Mouse (Mus musculus) intestine, embryonic 14.5 days (tissue): ENCODE measurements around the gene Ppme1. TPM values are rescaled to one million over a fixed set of nuclear protein-coding genes. Genes with fewer than 3 reads are reported as not detected.

Source experiments
- ATAC-seq: fragments of 200-750 bp; cut with Nextera tagmentation; replicated peaks from 2 replicates; pipeline ENCODE4 v1.8.0; 2017; ENCODE audit warnings: low read depth, moderate number of reproducible peaks, moderate TSS enrichment, moderate library complexity; ENCODE audit not compliant: low FRiP score, low TSS enrichment
- DNase-seq: peaks from one replicate; pipeline ENCODE4 v3.0.0-alpha.2; 2018; ENCODE audit warnings: low spot score
- H3K27ac ChIP-seq: fragments of 300-500 bp; sonication (generic); 2 replicates; pipeline ENCODE4 v1.5.1; 2014; ENCODE audit warnings: low read depth, mild to moderate bottlenecking, control low read depth
- H3K27me3 ChIP-seq: fragments of 300-500 bp; sonication (generic); replicated peaks from 2 replicates; pipeline ENCODE4 v1.6.1; 2014; ENCODE audit warnings: low read length, control low read depth; ENCODE audit not compliant: control insufficient read depth, insufficient read depth
- H3K36me3 ChIP-seq: fragments of 300-500 bp; sonication (generic); 2 replicates; pipeline ENCODE4 v1.6.1; 2014; ENCODE audit warnings: low read length, control low read depth; ENCODE audit not compliant: control insufficient read depth, insufficient read depth
- H3K4me1 ChIP-seq: fragments of 300-500 bp; sonication (generic); replicated peaks from 2 replicates; pipeline ENCODE4 v1.6.1; 2014; ENCODE audit warnings: low read length, control low read depth, mixed read lengths; ENCODE audit not compliant: control insufficient read depth, insufficient read depth
- H3K4me2 ChIP-seq: fragments of 300-500 bp; sonication (generic); 2 replicates; pipeline ENCODE4 v1.6.1; 2014; ENCODE audit warnings: low read length
- H3K4me3 ChIP-seq: fragments of 300-500 bp; sonication (generic); 2 replicates; pipeline ENCODE4 v1.5.1; 2014; ENCODE audit warnings: low read depth, low read length, control low read depth, mixed read lengths
- H3K9ac ChIP-seq: fragments of 300-500 bp; sonication (generic); 2 replicates; pipeline ENCODE4 v1.6.1; 2014; ENCODE audit warnings: mild to moderate bottlenecking, low read length
- H3K9me3 ChIP-seq: fragments of 300-500 bp; sonication (generic); 2 replicates; pipeline ENCODE4 v1.6.1; 2016; ENCODE audit warnings: low read length, control low read depth; ENCODE audit not compliant: control insufficient read depth
- WGBS: fragments of 180-500 bp; shearing (Covaris S2); extraction: QIAGEN DNeasy Blood & Tissue Kit; methylation state at CpG from one replicate; pipeline ENCODE4 v1.1.7; 2014; 5-methylcytosine and 5-hydroxymethylcytosine counted together
- polyA plus RNA-seq: library from polyadenylated mRNA; unstranded; fragments of >200 nt; fragmentation: Nextera tagmentation; extraction: Ambion mirVana; gene quantifications from 2 replicates; pipeline ENCODE4 v1.2.1, GENCODE M21; 2014

Ppme1 gene
- polyA plus RNA-seq, 1 experiment from 2014 or later, result 55.9 TPM

DNA sequence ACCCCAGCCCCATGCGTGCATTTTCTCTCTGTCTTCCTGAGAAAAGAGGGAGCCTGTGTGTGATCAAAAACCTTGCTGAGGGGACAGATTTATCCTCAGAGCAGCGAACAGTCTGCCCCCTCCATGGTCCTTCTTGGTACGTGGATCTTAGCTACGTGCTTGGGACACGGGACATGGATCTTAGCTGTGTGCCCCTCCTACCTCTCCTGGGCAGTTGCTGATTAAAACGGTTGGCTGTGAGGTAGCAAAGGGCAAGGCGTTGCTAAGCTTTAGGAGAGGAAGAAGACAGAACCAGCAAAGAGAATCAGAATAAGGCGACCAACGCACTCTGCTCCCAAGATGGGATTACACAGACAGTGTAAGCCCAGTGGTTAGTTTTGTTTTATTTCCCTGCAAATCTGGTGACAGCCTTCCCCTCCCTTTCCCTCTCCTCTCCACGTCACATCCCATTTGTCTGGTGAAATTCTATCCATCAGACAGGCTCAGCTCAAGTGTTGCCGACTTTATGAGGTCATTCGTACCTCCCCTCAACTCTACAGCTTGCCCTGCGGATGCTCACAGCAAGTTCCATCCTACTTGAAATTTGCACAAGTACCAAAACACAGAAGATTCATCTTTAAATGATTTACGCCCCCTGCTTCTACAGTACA is 73.1 kb downstream of the Ppme1 start:
- Histone ChIP-seq H3K9me3 (no peaks in the 10 kb centered on the region), H3K27me3 (no peaks in the 10 kb centered on the region), H3K9ac (no peak overlapping the region), H3K27ac (no peak overlapping the region), H3K4me2 (no peak overlapping the region), H3K4me3 (no peak overlapping the region), H3K36me3 (no peaks in the 10 kb centered on the region), H3K4me1 (peaks cover 11% of the 10 kb centered on the region)
- ATAC-seq, result no peak
- no peak for DNase-seq
- 64% methylated on average over 14 of the region's 14 CpGs for WGBS

DNA sequence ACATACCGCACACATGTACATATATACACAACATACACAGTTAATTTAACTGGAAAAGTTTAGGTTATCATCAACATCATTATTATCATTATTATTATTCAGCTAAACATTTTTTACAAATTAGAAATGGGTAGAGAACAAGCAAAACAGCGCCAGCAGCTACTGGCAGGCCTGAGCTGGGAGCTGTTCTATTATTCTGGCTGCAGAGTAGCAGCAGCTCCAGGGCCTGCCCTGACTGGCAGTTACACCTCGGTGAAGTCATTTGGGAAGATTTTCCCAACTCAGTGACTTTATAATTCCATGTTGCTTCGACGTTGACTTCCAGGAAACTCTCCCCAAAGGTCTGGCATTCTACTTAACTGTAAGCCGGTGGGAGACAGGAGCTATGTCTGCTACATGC is 75.4 kb downstream of the Ppme1 start:
- Histone ChIP-seq H3K4me2 (no peak overlapping the region), H3K4me1 (peaks cover 4% of the 10 kb centered on the region)

DNA sequence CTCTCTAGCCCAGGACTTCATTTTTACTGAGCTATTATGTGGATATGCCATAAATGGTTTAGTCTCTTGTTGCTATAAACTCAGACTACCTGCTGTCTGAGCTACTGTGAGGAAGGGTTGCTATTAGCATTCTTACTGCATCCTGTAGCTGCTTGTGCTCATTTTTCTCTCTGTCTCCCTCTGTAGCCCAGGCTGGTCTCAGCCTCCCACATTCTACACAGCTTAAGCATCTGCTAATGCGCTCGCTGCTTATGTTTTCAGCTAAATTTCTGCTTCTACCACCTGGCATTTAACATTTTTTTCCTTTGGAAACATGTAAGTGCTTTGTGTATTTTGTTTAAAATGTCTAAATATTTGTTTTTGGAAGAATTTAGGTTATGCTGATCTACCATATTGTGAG is 76.4 kb downstream of the Ppme1 start:
- H3K4me3 ChIP-seq, result no peak overlapping the region
- DNase-seq, result no peak
- H3K27me3 ChIP-seq, result no peaks in the 10 kb centered on the region
- peaks cover 4% of the 10 kb centered on the region for H3K4me1 ChIP-seq
- no peaks in the 10 kb centered on the region for H3K36me3 ChIP-seq
- 67% methylated on average over 2 of the region's 2 CpGs for WGBS
- no peaks in the 10 kb centered on the region for H3K9me3 ChIP-seq
- ATAC-seq, result no peak
- no peak overlapping the region for H3K27ac ChIP-seq
- no peak overlapping the region for H3K4me2 ChIP-seq
- no peak overlapping the region for H3K9ac ChIP-seq

More for the DNA sequence above, 75.4 kb downstream of the Ppme1 start:
- ATAC-seq (no peak), DNase-seq (peak; percentile 36)
- 86% methylated on average over 6 of the region's 6 CpGs for WGBS
- H3K36me3 ChIP-seq, result no peaks in the 10 kb centered on the region
- no peaks in the 10 kb centered on the region for H3K27me3 ChIP-seq
- H3K9ac ChIP-seq, result no peak overlapping the region
- no peak overlapping the region for H3K4me3 ChIP-seq
- no peaks in the 10 kb centered on the region for H3K9me3 ChIP-seq
- H3K27ac ChIP-seq, result no peak overlapping the region

DNA sequence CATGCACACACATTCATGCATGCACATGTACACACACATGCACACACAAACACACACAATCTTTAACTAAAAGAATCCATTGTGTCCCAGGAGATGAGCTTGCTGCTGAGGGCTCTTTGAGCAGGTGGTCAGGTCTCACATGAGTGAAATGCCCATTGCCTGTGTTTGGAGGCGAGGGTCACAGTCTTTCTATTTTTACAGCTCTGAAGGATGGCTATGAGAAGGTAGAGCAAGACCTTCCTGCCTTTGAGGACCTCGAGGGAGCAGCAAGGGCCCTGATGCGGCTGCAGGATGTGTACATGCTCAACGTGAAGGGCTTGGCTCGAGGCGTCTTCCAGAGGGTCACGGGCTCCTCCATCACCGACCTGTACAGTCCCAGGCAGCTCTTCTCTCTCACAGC is 78.6 kb downstream of the Ppme1 start:
- ATAC-seq, result no peak
- no peak for DNase-seq
- Histone ChIP-seq H3K27me3 (no peaks in the 10 kb centered on the region), H3K4me1 (peaks cover 5% of the 10 kb centered on the region; the same call in 1 of the 2 replicates), H3K27ac (no peak overlapping the region), H3K9ac (no peak overlapping the region), H3K4me2 (no peak overlapping the region), H3K36me3 (no peaks in the 10 kb centered on the region), H3K9me3 (no peaks in the 10 kb centered on the region), H3K4me3 (no peak overlapping the region)
- WGBS, result 82% methylated on average over 8 of the region's 8 CpGs

DNA sequence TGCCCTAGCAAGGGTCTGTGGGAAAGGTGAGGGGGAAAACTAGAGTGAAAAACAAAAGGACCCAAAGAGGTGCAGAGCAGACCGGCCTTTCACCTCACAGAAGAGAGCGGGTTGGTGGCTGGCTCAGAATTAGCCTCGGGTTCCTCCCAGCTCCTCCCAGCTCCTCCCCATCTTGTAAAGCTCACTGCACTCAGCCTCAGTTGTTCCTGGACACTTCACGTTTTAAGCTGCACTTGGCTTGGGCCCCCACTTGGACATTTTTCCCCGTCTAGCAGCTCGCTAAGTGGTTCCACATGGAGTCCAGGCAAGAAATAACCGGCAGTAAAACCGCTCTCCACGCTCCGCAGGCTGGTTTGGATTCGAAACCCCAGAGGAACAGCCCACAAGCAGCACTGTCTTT is 83.5 kb downstream of the Ppme1 start:
- peak overlapping the region; percentile 6 for H3K4me3 ChIP-seq
- H3K27ac ChIP-seq, result peak overlapping the region; percentile 89
- H3K9me3 ChIP-seq, result no peaks in the 10 kb centered on the region
- peaks cover 30% of the 10 kb centered on the region for H3K4me1 ChIP-seq
- ATAC-seq (peak; percentile 52; the same call in 1 of the 2 replicates), DNase-seq (peak; percentile 67)
- peaks cover 5% of the 10 kb centered on the region; the same call in 1 of the 2 replicates for H3K27me3 ChIP-seq
- no peaks in the 10 kb centered on the region for H3K36me3 ChIP-seq
- H3K9ac ChIP-seq, result 0 out of 2 replicates have a peak overlapping the region, but pooled peaks have one; percentile 22
- WGBS, result 26% methylated on average over 11 of the region's 11 CpGs
- H3K4me2 ChIP-seq, result peak overlapping the region; percentile 49

DNA sequence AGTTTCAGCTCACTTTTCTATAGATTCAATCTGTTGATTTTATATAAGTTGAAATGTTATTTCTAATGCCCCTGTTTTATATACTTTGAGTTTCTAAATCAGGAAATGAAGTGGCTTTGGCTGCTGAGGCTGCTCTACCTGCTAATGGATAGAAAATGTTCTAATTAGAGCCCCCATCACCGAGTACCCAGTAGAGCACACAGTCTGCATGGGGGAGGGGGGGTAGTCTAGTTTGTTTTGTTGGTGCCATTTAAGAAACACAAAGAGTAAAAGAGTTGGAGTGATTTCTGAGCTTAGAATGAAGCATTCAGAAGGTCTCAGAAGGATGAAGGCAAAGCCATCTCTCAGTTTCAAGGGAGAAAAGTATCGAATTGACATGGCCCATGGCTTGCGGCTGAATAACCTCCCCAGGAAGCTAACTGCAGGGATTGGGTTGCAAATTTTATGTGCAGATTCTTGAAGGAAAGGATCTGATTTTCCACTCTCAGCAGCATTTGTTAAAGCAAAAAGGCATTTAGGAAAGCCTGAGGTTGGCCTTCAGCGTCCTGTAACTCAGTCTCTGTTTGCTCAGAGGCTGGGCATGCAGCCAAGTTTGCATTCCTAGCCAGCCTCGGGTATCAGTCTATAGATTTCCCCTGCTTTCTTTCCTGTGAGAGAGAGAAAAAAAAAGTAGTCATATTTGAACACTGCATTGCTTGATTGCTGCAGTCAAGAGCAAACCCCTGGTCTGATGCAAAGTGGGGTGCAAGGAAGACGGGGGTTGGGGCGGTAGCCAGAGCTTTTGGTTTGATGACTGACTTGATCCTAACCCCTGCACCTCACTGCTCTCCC is 84.1 kb downstream of the Ppme1 start:
- Histone ChIP-seq H3K4me2 (peak overlapping the region; percentile 49), H3K9me3 (no peaks in the 10 kb centered on the region), H3K27me3 (peaks cover 5% of the 10 kb centered on the region; the same call in 1 of the 2 replicates), H3K36me3 (no peaks in the 10 kb centered on the region), H3K27ac (peak overlapping the region; percentile 89), H3K4me1 (peaks cover 30% of the 10 kb centered on the region), H3K4me3 (peak overlapping the region; percentile 6; the same call in 1 of the 2 replicates), H3K9ac (0 out of 2 replicates have a peak overlapping the region, but pooled peaks have one; percentile 22)
- ATAC-seq, result peak; percentile 83
- peak; percentile 81 for DNase-seq
- 8% methylated on average over 7 of the region's 7 CpGs for WGBS

DNA sequence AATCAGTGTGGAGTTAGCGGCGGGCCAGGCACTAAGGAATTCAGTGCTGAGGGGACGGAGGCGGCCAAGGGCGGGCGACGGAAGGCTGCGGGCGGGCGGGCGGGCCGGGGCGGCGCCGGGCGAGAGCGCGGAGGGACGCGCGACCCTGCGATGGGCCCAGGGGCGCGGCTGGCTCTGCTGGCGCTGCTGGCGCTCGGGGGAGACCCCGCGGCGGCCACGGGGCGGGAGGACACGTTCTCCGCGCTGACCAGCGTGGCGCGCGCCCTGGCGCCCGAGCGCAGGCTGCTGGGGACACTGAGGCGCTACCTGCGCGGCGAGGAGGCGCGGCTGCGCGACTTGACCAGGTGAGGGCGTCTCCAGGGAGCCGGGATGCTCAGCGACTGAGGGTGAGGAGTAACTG is 86.7 kb downstream of the Ppme1 start, which contains the start of gene P4ha3:
Gene P4ha3, plus strand, starts transcription at position 138 of the 400 bp plus-strand sequence.
- Histone ChIP-seq H3K4me2 (peak within 1 kb of the TSS; percentile 84), H3K27ac (no peak within 1 kb of the TSS), H3K4me3 (peak within 1 kb of the TSS; percentile 50), H3K9me3 (no peaks in the 10 kb centered on the region), H3K9ac (peak within 1 kb of the TSS; percentile 58), H3K27me3 (peaks cover 5% of the 10 kb centered on the region; the same call in 1 of the 2 replicates), H3K36me3 (no peaks in the 10 kb centered on the region), H3K4me1 (peaks cover 30% of the 10 kb centered on the region)
- peak; percentile 66 for ATAC-seq
- no peak for DNase-seq
- under 1% methylated on average over 44 of the region's 53 CpGs for whole genome bisulfite sequencing

DNA sequence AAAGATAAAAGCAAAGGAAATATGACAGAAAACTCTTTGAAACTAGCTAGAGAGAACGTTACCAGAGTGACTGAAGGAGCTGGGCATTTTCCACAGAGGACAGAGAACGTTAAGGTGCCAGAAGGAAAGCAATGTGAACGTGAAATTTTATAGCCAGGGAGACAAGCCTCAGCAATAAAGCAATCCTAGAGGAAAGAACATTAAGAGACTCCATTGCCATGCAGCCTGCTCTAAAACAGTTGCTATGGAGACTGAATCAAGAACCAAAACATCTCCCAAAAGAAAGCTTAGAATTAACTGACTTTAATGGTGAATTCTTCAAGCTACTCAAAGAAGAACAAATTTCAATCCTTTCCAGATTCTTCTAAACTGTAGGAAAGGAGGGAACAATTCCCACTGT is 88.8 kb downstream of the Ppme1 start:
- 34% methylated on average over 3 of the region's 3 CpGs for WGBS
- Histone ChIP-seq H3K4me3 (no peak overlapping the region), H3K4me1 (peaks cover 22% of the 10 kb centered on the region), H3K9ac (no peak overlapping the region), H3K9me3 (no peaks in the 10 kb centered on the region), H3K36me3 (no peaks in the 10 kb centered on the region), H3K4me2 (no peak overlapping the region), H3K27ac (no peak overlapping the region), H3K27me3 (peaks cover 5% of the 10 kb centered on the region; the same call in 1 of the 2 replicates)
- ATAC-seq (no peak), DNase-seq (no peak)
